Mouse (Mus musculus) MEL (cell line): ENCODE data around the gene Il22ra1.

Experiments used
- CTCF ChIP-seq, 3 experiments: IDR thresholded peaks in 2 of 3; conservative IDR thresholded peaks in 1 of 3; 2 replicates each; pipeline ENCODE4 v1.5.1; 2011 to 2012; ENCODE audit warnings: low read length in 3 of 3, low read depth in 2 of 3, mild to moderate bottlenecking in 2 of 3, improper control_type of control experiment in 1 of 3, inconsistent platforms in 1 of 3, mixed read lengths in 1 of 3, moderate library complexity in 1 of 3; ENCODE audit not compliant: control insufficient read depth in 1 of 3, insufficient read depth in 1 of 3, poor library complexity in 1 of 3, severe bottlenecking in 1 of 3
- GABPA ChIP-seq: IDR thresholded peaks from 2 replicates; pipeline ENCODE4 v1.6.1; 2012; ENCODE audit warnings: low read depth, mild to moderate bottlenecking, inconsistent platforms, low read length, improper control_type of control experiment, moderate library complexity
- KAT2A ChIP-seq: conservative IDR thresholded peaks from 2 replicates; pipeline ENCODE4 v1.6.1; 2012; ENCODE audit warnings: low read depth, low read length, improper control_type of control experiment, inconsistent platforms
- POLR2A ChIP-seq, 2 experiments: IDR thresholded peaks; 2 replicates each; pipeline ENCODE4 v1.6.1; 2011 to 2012; ENCODE audit warnings: low read length in 2 of 2, mild to moderate bottlenecking in 2 of 2, control low read depth in 1 of 2, improper control_type of control experiment in 1 of 2, low read depth in 1 of 2, moderate library complexity in 1 of 2; ENCODE audit not compliant: control insufficient read depth in 1 of 2, insufficient read depth in 1 of 2, poor library complexity in 1 of 2

DNA sequence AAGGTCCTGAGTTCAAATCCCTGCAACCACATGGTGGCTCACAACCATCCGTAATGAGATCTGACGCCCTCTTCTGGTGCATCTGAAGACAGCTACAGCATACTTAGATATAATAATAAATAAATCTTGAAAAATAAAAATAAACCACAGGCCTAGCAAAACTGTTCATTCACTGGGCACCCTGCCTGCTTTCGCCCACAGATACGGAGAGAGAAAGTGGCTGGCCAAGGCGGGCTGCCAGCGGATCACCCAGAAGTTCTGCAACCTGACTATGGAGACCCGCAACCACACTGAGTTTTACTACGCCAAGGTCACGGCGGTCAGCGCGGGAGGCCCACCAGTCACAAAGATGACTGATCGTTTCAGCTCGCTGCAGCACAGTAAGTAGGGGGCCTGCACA, 5.9 kb downstream of the Il22ra1 start:
- no peak for TF ChIP-seq KAT2A
- TF ChIP-seq CTCF (IDR thresholded peaks at IDR 0.05 in 2 of 3, conservative IDR thresholded peaks at IDR 0.05 in 1 of 3; ENCODE audit: control insufficient read depth in 1 of 3, insufficient read depth in 1 of 3, low read depth in 2 of 3, low read length in 3 of 3, poor library complexity in 1 of 3, severe bottlenecking in 1 of 3) = no peak
- TF ChIP-seq POLR2A (IDR thresholded peaks at IDR 0.05; ENCODE audit: control insufficient read depth in 1 of 2, insufficient read depth in 1 of 2, low read depth in 1 of 2, low read length in 2 of 2, poor library complexity in 1 of 2) = no peak
- no peak for TF ChIP-seq GABPA
